Mouse (Mus musculus) C2C12 (cell line): ENCODE results near the gene Ap2b1.

ENCODE experiments used
- CEBPB ChIP-seq: IDR thresholded peaks from one replicate; pipeline ENCODE4 v1.6.1; 2011; ENCODE audit warnings: low read depth, mild to moderate bottlenecking, control low read depth, moderate library complexity
- CTCF ChIP-seq: IDR thresholded peaks from one replicate; pipeline ENCODE4 v1.5.1; 2011; ENCODE audit not compliant: control insufficient read depth, insufficient read depth, insufficient read length
- FOSL1 ChIP-seq: IDR thresholded peaks from one replicate; pipeline ENCODE4 v1.8.0; 2011; ENCODE audit warnings: mild to moderate bottlenecking, low read length; ENCODE audit not compliant: poor library complexity, insufficient read depth, severe bottlenecking
- MAX ChIP-seq: IDR thresholded peaks from one replicate; pipeline ENCODE4 v1.6.1; 2011; ENCODE audit warnings: mild to moderate bottlenecking, control low read depth
- MYOD1 ChIP-seq: IDR thresholded peaks from one replicate; pipeline ENCODE4 v1.6.1; 2011; ENCODE audit warnings: low read depth; ENCODE audit not compliant: control insufficient read depth, insufficient read length
- MYOG ChIP-seq: IDR thresholded peaks from one replicate; pipeline ENCODE4 v1.6.1; 2011; ENCODE audit not compliant: control insufficient read depth, insufficient read length; ENCODE audit errors: extremely low read depth
- USF1 ChIP-seq: IDR thresholded peaks from one replicate; pipeline ENCODE4 v1.6.1; 2011; ENCODE audit warnings: low read depth, mild to moderate bottlenecking, control low read depth, moderate library complexity

DNA sequence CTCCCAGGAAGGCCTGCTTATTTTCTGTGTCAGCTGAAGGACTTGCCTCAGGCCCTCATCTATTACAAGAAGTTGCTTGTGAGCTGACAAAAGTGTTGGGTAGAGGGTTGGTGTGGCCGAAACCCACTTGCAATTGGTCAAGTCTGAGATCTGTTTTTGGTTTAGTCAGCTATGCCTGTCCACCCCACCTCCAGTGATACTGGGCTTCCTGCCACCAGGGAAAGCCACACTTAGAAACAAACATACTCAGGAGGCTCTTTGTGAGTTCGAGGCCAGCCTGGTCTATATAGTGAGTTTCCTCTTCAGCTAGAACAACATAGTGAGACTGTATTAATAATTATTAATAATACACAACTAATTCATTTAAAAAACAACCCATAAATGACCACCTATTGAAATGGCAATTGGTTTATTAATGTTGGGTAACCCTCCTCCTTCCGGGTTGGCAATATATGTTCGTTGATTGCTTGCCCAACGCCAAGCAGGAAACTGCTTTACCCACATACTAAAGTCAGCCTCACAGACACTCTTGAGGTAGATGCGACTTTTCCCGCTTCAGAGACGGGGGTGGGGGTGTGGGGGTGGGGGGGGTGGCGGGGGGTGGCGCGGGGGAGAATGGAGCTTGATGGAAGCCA lies 140.7 kb downstream of the Ap2b1 start:
- TF ChIP-seq CTCF = no peak
- no peak for TF ChIP-seq USF1
- TF ChIP-seq FOSL1 = no peak
- no peak for TF ChIP-seq MYOG
- TF ChIP-seq CEBPB = no peak
- no peak for TF ChIP-seq MAX
- TF ChIP-seq MYOD1 = no peak
